Mouse (Mus musculus) kidney, embryonic 16.5 days (tissue): ENCODE measurements at regions not wholly inside any gene's neighbourhood (a gene's known extent, or its start where the extent isn't known, plus 50 kb on each side); places are given as distances from the start of the nearest gene placed in this dataset.
A peak's percentile ranks its signal among the peaks of the same experiment; 100 is the strongest.

Experiments used
- ATAC-seq: fragments of 200-750 bp; cut with Nextera tagmentation; 2 replicates; pipeline ENCODE4 v1.8.0; 2017; ENCODE audit warnings: moderate TSS enrichment; ENCODE audit not compliant: low FRiP score, low TSS enrichment
- H3K27ac ChIP-seq: fragments of 300-500 bp; sonication (generic); 2 replicates; pipeline ENCODE4 v1.5.1; 2014; ENCODE audit warnings: low read length
- H3K27me3 ChIP-seq: fragments of 300-500 bp; sonication (generic); 2 replicates; pipeline ENCODE4 v1.6.1; 2014; ENCODE audit warnings: low read length, control low read depth, mixed read lengths; ENCODE audit not compliant: insufficient read depth
- H3K36me3 ChIP-seq: fragments of 300-500 bp; sonication (generic); 2 replicates; pipeline ENCODE4 v1.6.1; 2014; ENCODE audit warnings: low read length, control low read depth, mixed read lengths; ENCODE audit not compliant: insufficient read depth
- H3K4me1 ChIP-seq: fragments of 300-500 bp; sonication (generic); 2 replicates; pipeline ENCODE4 v1.6.1; 2014; ENCODE audit warnings: low read length, control low read depth, mixed read lengths; ENCODE audit not compliant: insufficient read depth
- H3K4me2 ChIP-seq: fragments of 300-500 bp; sonication (generic); replicated peaks from 2 replicates; pipeline ENCODE4 v1.6.1; 2014; ENCODE audit warnings: low read depth, low read length
- H3K4me3 ChIP-seq: fragments of 300-500 bp; sonication (generic); 2 replicates; pipeline ENCODE4 v1.5.1; 2014; ENCODE audit warnings: mild to moderate bottlenecking, low read length
- H3K9ac ChIP-seq: fragments of 300-500 bp; sonication (generic); replicated peaks from 2 replicates; pipeline ENCODE4 v1.6.1; 2014; ENCODE audit warnings: low read length
- H3K9me3 ChIP-seq: fragments of 300-500 bp; sonication (generic); 2 replicates; pipeline ENCODE4 v1.6.1; 2016; ENCODE audit warnings: low read length, control low read depth
- WGBS: fragments of 180-500 bp; shearing (Covaris S2); extraction: QIAGEN DNeasy Blood & Tissue Kit; methylation state at CpG from one replicate; pipeline ENCODE4 v1.1.7; 2014; 5-methylcytosine and 5-hydroxymethylcytosine counted together

DNA sequence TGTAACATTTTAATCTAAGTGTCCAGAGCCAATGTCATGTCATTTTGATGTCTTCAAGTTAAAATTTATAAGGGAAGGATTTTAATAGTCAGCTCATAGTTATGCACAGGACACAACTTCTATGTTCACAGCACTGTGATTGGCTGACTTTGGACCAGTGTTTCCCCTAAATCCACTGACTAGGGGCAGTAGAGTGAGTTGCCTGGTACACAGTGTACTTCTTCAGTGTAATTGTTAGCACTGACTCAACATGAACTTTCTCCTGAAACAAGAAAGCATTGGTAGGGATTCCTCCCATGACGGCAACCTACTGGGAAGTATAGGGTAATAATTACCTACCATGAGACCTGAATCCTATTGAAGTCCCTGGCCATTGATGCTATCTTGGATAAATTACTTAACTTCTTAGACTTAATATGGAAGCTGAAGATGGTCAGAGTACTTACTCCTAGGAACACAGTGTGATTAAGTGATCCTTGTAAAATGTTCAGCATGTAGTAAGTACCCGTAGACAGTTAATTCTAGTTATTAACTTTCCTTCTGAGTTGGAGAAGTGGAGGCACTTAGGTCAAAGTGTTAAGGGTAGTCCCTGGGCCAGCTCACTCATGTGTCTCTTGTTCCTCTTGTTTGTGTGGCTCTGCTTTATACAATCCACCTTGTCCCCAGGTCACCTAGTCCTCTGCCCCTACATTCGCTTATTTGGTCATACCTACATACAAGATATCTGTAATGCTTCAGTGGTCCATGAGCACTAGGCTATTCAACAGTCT, 63.2 kb upstream of the Adgrf1 start:
- Histone ChIP-seq H3K27ac (no peak overlapping the region), H3K9ac (no peak overlapping the region), H3K27me3 (no peaks in the 10 kb centered on the region), H3K36me3 (no peaks in the 10 kb centered on the region), H3K4me2 (no peak overlapping the region), H3K4me3 (no peak overlapping the region), H3K9me3 (peaks cover 4% of the 10 kb centered on the region; the same call in 1 of the 2 replicates), H3K4me1 (no peaks in the 10 kb centered on the region)
- 79% methylated on average over 3 of the region's 3 CpGs for WGBS
- peak; percentile 69 for ATAC-seq

DNA sequence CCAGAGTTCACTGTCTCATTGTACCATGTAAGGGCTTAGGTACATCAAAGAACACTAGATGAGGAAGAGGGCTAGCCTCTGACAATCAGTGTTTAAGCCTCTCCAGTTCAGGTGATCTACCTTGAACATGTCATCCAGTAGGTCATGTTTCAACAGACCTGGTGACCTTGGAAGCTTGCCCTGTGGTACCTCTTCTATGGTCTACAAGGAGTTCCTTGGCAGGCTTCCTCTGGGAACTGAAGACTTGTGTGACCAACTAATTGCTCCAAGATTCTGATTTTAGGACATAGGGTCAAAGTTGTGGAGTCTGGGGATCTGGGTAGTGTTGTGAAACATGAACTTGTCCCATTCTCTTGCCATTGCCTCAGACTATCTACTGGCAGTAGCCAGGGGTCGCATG, 60.4 kb upstream of the Adgrf1 start:
- ATAC-seq, result no peak
- WGBS, result 93% methylated on average over 1 of the region's 1 CpGs
- Histone ChIP-seq H3K27me3 (no peaks in the 10 kb centered on the region), H3K36me3 (no peaks in the 10 kb centered on the region), H3K9me3 (0 out of 2 replicates have a peak, but pooled peaks cover 3% of the 10 kb centered on the region), H3K27ac (no peak overlapping the region), H3K4me1 (no peaks in the 10 kb centered on the region), H3K4me3 (no peak overlapping the region), H3K4me2 (no peak overlapping the region), H3K9ac (no peak overlapping the region)

DNA sequence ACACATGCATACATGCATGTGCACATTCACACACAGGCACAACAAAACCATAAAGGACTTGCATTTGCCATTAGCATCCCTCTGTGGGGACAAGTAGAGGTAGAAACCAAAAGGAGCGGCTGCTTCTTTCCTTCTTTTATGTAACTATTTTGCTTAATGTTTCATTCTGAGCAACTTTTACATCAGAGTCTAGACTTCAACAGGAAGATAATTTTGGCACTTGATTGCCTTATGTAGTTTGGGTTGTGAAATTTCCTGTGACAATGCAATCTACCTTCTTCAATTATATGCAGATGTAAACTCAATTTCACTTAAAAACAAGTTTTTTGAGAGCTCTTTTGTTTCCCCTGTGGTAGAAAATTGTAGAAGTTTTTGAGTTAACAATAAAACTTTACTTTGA, 56.1 kb upstream of the Adgrf1 start:
- no peak for ATAC-seq
- Histone ChIP-seq H3K4me2 (no peak overlapping the region), H3K4me3 (no peak overlapping the region), H3K27me3 (no peaks in the 10 kb centered on the region), H3K9me3 (0 out of 2 replicates have a peak, but pooled peaks cover 3% of the 10 kb centered on the region), H3K27ac (no peak overlapping the region), H3K4me1 (no peaks in the 10 kb centered on the region), H3K9ac (no peak overlapping the region), H3K36me3 (no peaks in the 10 kb centered on the region)
- 94% methylated on average over 1 of the region's 1 CpGs for WGBS

DNA sequence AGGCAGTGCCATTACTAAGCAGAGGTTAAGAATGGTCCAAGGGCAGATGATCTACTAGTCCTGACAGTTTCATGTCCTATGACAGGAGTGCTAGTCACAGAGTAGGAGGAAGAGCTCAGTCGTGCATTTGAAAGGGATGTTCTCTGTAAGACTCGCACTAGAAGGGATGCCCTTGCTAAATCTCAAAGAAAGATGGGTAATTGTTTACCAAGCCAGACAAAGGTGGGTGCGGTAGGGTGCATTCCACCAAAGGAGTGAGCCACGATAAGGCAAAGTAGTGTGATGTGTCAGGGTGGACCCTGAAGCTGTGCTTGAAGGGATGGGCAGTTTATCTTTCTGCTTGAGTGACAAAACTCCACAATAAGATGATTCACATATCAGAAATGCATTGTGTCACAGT, 50.5 kb upstream of the Adgrf1 start:
- no peaks in the 10 kb centered on the region for H3K4me1 ChIP-seq
- ATAC-seq, result no peak
- no peaks in the 10 kb centered on the region for H3K9me3 ChIP-seq
- WGBS, result 72% methylated on average over 4 of the region's 4 CpGs
- H3K27ac ChIP-seq, result no peak overlapping the region
- H3K4me2 ChIP-seq, result no peak overlapping the region
- no peak overlapping the region for H3K9ac ChIP-seq
- no peaks in the 10 kb centered on the region for H3K36me3 ChIP-seq
- no peak overlapping the region for H3K4me3 ChIP-seq
- no peaks in the 10 kb centered on the region for H3K27me3 ChIP-seq
